Mouse (Mus musculus): ENCODE measurements around the gene Zcchc14. TPM values are rescaled to one million over a fixed set of nuclear protein-coding genes. Genes with fewer than 3 reads are reported as not detected.
"Not testable (repeated sequence)": the region's sequence is repeated elsewhere in the genome, so short reads cannot be mapped to it uniquely, and the experiment has no call there.

The Zcchc14 gene
- polyA plus RNA-seq, 1 experiment from 2014 or later, result 21.2 TPM

DNA sequence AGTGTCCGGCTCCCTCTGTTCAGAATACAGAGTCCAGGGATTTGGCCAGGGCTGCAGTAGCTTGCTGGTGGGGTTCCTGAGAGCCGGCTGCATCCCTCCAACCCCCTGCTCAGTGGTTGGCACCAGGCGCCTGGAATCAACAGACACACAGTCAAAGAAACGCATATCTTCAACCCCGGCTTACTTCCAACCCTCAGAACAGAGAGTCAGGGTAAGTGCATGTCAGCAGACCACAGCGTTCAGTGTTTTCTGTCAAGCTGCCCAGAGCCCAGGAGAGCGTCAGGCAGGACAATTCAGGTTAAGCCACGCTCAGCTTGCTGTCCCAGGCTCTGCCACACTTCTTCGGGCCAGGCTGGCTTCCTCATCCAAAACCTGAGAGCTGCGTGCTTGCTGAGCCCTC is 28.8 kb upstream of the Zcchc14 start:
- Histone ChIP-seq H3K4me2 (replicated peaks) (no peak overlapping the region), H3K27ac (no peak overlapping the region), H3K9me3 (no peaks in the 10 kb centered on the region), H3K27me3 (no peaks in the 10 kb centered on the region), H3K36me3 (no peaks in the 10 kb centered on the region), H3K4me1 (no peaks in the 10 kb centered on the region), H3K4me3 (no peak overlapping the region), H3K9ac (no peak overlapping the region)
- ATAC-seq (ENCODE audit: insufficient number of reproducible peaks, insufficient read depth, low FRiP score, low TSS enrichment), result no peak
- 59% methylated on average over 10 of the region's 10 CpGs for WGBS

DNA sequence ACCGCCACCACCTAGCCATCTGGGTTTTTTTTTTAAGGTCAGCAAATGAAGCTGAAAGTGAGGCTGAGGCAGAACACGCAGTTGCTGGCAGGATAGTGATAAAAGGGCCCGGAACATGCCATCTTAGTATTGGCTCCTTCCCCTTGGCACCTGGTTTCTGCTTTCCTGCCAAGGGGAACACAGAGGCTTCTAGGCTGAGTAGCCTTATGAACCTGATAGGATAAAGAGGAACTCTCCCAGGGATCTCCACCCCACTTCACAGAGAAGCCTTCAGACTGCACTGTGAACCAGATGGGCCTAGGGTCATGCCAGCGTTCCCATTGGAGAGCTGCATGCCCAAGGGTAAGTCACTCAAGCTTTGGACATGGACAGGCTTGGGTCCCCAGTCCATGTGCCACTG is 28.2 kb upstream of the Zcchc14 start:
- WGBS, result 86% methylated on average over 4 of the region's 4 CpGs
- Histone ChIP-seq H3K4me3 (no peak overlapping the region), H3K27me3 (no peaks in the 10 kb centered on the region), H3K27ac (no peak overlapping the region), H3K9me3 (no peaks in the 10 kb centered on the region), H3K4me2 (replicated peaks) (no peak overlapping the region), H3K9ac (no peak overlapping the region), H3K36me3 (no peaks in the 10 kb centered on the region), H3K4me1 (no peaks in the 10 kb centered on the region; the same call in 1 of the 2 replicates)
- no peak for ATAC-seq (ENCODE audit: insufficient number of reproducible peaks, insufficient read depth, low FRiP score, low TSS enrichment)

DNA sequence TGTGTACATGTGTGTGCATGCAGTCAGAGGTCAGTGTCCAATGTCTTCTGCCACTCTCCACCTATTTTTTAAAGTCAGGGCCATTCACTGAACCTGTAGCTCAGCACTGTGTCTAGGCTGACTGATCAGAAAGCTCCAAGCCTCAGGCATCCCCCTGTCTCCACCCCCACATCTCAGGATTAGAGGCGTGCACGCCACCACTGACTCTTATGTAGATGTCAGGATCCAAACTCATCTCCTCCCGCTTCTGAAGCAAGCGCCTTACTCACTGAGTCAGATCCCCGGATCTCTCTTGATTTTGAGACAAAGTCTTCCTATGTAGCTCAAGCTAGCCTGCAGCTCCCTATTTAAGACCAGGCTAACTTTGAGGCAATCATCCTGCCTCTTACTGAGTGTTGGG is 26.0 kb upstream of the Zcchc14 start:
- no peaks in the 10 kb centered on the region for H3K9me3 ChIP-seq
- peaks cover 5% of the 10 kb centered on the region; the same call in 1 of the 2 replicates for H3K4me1 ChIP-seq
- H3K9ac ChIP-seq, result no peak overlapping the region
- H3K4me3 ChIP-seq, result no peak overlapping the region
- no peak overlapping the region for H3K4me2 ChIP-seq (replicated peaks)
- H3K27ac ChIP-seq, result no peak overlapping the region
- WGBS, result 68% methylated on average over 5 of the region's 5 CpGs
- no peaks in the 10 kb centered on the region for H3K27me3 ChIP-seq
- no peaks in the 10 kb centered on the region for H3K36me3 ChIP-seq
- no peak for ATAC-seq (ENCODE audit: insufficient number of reproducible peaks, insufficient read depth, low FRiP score, low TSS enrichment)

DNA sequence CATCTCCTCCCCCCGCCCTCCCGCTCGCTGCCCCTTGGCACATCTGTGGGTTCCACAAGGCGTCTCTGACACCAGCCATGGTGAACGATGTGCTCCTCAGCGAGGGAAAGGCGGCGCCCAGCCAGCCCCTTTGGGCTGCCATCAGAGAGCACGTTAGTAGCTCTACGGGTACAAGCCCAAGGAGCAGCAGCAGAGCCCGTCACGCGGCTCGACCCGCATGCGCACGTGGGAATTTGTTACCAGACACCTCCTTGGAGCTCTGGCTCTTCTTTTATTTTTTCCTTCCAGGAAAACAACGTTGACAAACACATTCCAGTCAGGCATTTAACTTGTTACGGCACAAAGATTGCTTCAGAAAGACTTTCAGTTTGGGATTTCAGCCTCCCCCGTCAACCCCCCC is 23.0 kb upstream of the Zcchc14 start:
- H3K27me3 ChIP-seq, result no peaks in the 10 kb centered on the region
- H3K4me1 ChIP-seq, result peaks cover 5% of the 10 kb centered on the region; the same call in 1 of the 2 replicates
- no peak overlapping the region; the same call in 1 of the 2 replicates for H3K9ac ChIP-seq
- no peak overlapping the region for H3K4me3 ChIP-seq
- no peak overlapping the region for H3K27ac ChIP-seq
- 38% methylated on average over 20 of the region's 20 CpGs for WGBS
- ATAC-seq (ENCODE audit: insufficient number of reproducible peaks, insufficient read depth, low FRiP score, low TSS enrichment), result no peak
- no peaks in the 10 kb centered on the region for H3K36me3 ChIP-seq
- no peaks in the 10 kb centered on the region for H3K9me3 ChIP-seq
- no peak overlapping the region; the same call in 1 of the 2 replicates for H3K4me2 ChIP-seq (replicated peaks)

DNA sequence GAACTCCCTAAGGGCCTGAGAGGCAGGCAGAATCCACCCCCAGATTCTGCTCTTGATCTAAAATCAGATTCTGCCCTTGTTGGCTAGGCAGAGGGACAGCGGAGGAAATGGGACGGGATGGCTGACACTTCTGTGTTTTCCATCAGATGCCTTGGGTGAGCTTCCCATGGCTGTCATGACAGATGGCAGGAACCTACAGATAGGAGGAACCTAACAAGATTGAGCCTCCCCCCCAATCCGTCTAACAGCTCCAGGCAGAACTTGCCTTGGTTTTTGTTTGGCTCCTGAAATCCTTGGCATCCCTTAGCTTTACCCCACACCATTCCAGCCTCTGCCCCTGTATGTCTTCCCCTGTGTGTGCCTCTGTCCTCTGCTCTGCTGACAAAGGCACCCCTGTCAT is 22.5 kb upstream of the Zcchc14 start:
- H3K9me3 ChIP-seq, result no peaks in the 10 kb centered on the region
- no peaks in the 10 kb centered on the region for H3K36me3 ChIP-seq
- H3K27ac ChIP-seq, result no peak overlapping the region
- H3K4me1 ChIP-seq, result peaks cover 5% of the 10 kb centered on the region; the same call in 1 of the 2 replicates
- 79% methylated on average over 3 of the region's 3 CpGs for WGBS
- no peak overlapping the region for H3K4me2 ChIP-seq (replicated peaks)
- no peak overlapping the region for H3K4me3 ChIP-seq
- H3K27me3 ChIP-seq, result no peaks in the 10 kb centered on the region
- ATAC-seq (ENCODE audit: insufficient number of reproducible peaks, insufficient read depth, low FRiP score, low TSS enrichment), result no peak
- H3K9ac ChIP-seq, result no peak overlapping the region

DNA sequence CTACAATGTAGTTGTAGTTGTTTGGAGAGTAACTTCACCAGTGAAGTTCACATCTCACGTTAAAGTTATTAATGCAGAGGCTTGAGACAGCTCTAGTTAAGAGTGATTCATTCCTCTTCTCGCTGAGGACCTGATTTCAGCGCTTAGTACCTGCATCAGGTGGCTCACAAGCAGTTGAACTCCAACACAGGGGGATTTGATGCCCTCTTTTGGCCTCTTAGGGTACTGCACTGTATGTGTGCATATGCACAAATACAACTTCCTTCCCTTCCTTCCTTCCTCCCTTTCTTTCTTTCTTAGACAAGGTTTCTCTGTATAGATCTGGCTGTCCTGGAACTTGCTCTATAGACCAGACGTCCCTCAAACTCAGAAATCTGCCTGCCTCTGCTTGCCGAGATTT is 21.8 kb upstream of the Zcchc14 start:
- Histone ChIP-seq H3K4me3 (no peak overlapping the region), H3K4me2 (replicated peaks) (no peak overlapping the region), H3K4me1 (peaks cover 5% of the 10 kb centered on the region; the same call in 1 of the 2 replicates), H3K27ac (no peak overlapping the region), H3K36me3 (no peaks in the 10 kb centered on the region), H3K9ac (no peak overlapping the region), H3K27me3 (no peaks in the 10 kb centered on the region), H3K9me3 (no peaks in the 10 kb centered on the region)
- 54% methylated on average over 5 of the region's 5 CpGs for WGBS
- no peak for ATAC-seq (ENCODE audit: insufficient number of reproducible peaks, insufficient read depth, low FRiP score, low TSS enrichment)

DNA sequence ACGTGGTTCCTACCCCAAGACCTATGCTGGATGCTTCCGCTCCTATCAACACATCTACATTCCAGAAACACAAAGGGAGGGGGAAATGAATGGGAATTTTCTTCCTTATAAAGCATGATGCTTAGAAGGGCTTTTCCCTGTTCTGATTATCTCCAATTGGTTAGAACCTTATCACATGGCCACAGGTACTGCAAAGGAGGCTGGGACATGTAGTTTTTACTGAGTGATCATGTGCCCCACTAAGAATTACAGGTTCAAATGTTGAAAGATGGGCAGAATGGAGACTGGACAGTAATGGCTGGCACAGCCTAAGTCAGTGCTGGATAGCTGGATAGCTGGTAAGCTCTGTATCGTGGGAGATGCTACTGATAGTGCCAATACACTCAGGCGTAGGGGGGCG is 21.2 kb upstream of the Zcchc14 start:
- Histone ChIP-seq H3K9ac (no peak overlapping the region), H3K4me1 (peaks cover 11% of the 10 kb centered on the region), H3K36me3 (no peaks in the 10 kb centered on the region), H3K9me3 (no peaks in the 10 kb centered on the region), H3K4me3 (no peak overlapping the region), H3K27ac (no peak overlapping the region), H3K27me3 (no peaks in the 10 kb centered on the region), H3K4me2 (replicated peaks) (no peak overlapping the region)
- WGBS, result 76% methylated on average over 5 of the region's 5 CpGs
- no peak for ATAC-seq (ENCODE audit: insufficient number of reproducible peaks, insufficient read depth, low FRiP score, low TSS enrichment)

DNA sequence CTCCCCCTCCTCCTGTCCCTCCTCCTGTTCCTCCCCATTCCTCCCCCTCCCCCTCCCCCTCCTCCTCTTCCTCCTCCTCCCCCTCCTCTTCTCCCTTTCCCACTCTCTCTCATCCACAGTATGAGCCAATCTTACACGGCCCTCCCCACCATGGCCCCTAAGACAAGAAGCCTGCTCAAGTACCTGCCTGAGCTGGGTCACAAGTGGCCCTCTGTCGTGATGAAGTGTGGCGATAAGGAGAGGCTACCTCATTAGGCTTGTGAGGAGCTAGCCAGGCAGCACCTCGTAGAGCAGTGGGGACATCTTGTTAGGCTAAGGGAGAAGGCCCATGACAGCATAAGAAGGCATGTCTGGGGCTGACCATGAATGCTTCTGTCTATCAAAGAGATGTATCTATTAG is 20.5 kb upstream of the Zcchc14 start:
- H3K36me3 ChIP-seq, result no peaks in the 10 kb centered on the region
- no peak overlapping the region for H3K27ac ChIP-seq
- H3K27me3 ChIP-seq, result no peaks in the 10 kb centered on the region
- H3K4me3 ChIP-seq, result no peak overlapping the region
- H3K4me2 ChIP-seq (replicated peaks), result no peak overlapping the region
- H3K9ac ChIP-seq, result no peak overlapping the region
- no peaks in the 10 kb centered on the region for H3K9me3 ChIP-seq
- peaks cover 17% of the 10 kb centered on the region for H3K4me1 ChIP-seq
- no peak for ATAC-seq (ENCODE audit: insufficient number of reproducible peaks, insufficient read depth, low FRiP score, low TSS enrichment)
- 68% methylated on average over 4 of the region's 4 CpGs for WGBS

DNA sequence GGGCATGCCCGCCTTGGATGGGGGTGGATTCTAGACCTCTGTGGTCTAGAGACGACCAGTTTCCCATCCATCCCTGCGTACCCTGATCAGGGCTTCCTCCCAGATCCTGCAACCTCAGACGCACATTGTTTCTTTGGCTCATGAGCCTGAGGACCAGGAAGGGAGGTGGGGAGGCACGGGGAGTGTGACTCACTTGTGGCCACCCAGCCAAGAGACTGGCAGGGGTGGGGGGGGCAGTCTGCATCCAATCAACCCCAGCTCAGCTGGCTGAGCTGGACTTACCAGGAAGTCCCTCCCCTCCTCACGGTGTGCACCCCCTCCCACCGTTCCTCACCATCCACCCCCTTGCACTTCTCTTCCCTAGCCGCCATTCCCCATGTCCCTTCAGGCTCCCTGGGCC is 16.5 kb upstream of the Zcchc14 start:
- ATAC-seq (ENCODE audit: insufficient number of reproducible peaks, insufficient read depth, low FRiP score, low TSS enrichment), result 0 out of 2 replicates have a peak, but pooled peaks have one; percentile 44
- Histone ChIP-seq H3K4me1 (peaks cover 29% of the 10 kb centered on the region), H3K27ac (peak overlapping the region; percentile 42; the same call in 1 of the 2 replicates), H3K4me3 (no peak overlapping the region), H3K9ac (no peak overlapping the region), H3K4me2 (replicated peaks) (peak overlapping the region; percentile 17; the same call in 1 of the 2 replicates), H3K9me3 (no peaks in the 10 kb centered on the region), H3K36me3 (no peaks in the 10 kb centered on the region), H3K27me3 (no peaks in the 10 kb centered on the region)
- WGBS, result 10% methylated on average over 8 of the region's 8 CpGs

DNA sequence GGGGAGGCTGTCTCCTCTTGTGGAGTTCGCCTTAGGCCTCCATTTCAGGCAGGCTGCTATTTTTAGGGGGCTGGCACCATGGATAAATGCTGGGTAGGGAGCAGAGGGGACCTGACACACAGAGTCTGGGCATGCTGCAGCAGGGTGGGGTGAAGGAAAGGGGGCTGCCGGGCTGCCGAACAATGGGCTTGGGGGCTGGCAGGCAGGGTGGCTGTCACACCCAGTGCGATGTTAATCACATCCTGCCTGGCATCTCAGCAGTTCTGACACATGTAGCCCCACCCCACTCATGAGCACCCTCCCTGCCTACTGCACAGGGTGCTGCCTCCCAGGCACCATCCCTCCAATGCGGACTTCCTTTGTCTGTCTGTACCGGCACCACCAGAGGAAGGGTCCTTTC is 15.9 kb upstream of the Zcchc14 start:
- 38% methylated on average over 6 of the region's 6 CpGs for WGBS
- peak overlapping the region; percentile 42 for H3K27ac ChIP-seq

DNA sequence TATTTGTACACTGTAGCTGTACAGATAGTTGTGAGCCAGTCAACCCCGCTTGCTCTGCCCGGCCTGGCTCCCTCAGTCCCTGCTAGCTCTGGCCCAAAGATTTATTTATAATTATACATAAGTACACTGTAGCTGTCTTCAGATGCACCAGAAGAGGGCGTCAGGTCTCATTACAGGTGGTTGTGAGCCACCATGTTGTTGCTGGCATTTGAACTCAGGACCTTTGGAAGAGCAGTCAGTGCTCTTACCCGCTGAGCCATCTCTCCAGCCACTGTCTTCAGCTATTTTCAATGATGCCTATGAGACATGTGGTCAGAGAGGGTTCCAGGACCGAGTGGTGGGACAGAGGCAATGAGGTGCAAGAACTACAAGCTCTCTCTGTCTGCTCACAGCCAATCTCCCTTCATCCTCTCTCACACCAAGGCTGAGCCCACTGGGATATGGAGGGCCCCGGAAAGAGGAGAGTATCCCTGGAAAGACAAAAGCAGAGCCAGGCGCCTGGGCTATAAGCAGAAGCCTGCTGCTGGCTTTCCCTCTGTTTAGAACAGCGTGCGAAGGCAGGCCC is 15.3 kb upstream of the Zcchc14 start:
- H3K4me2 ChIP-seq (replicated peaks); H3K9me3 ChIP-seq; H3K27me3 ChIP-seq; H3K36me3 ChIP-seq; ATAC-seq (ENCODE audit: insufficient number of reproducible peaks, insufficient read depth, low FRiP score, low TSS enrichment); H3K4me3 ChIP-seq; H3K9ac ChIP-seq: not testable (repeated sequence)
- Histone ChIP-seq H3K4me1 (peaks cover 29% of the 10 kb centered on the region), H3K27ac (peak overlapping the region; percentile 42)
- WGBS, result 71% methylated on average over 9 of the region's 9 CpGs

More for the DNA sequence above, 15.9 kb upstream of the Zcchc14 start:
- ATAC-seq (ENCODE audit: insufficient number of reproducible peaks, insufficient read depth, low FRiP score, low TSS enrichment), result no peak; the same call in 1 of the 2 replicates
- H3K9me3 ChIP-seq, result no peaks in the 10 kb centered on the region
- H3K4me2 ChIP-seq (replicated peaks), result no peak overlapping the region
- no peaks in the 10 kb centered on the region for H3K36me3 ChIP-seq
- no peak overlapping the region for H3K9ac ChIP-seq
- no peak overlapping the region for H3K4me3 ChIP-seq
- peaks cover 29% of the 10 kb centered on the region for H3K4me1 ChIP-seq
- H3K27me3 ChIP-seq, result no peaks in the 10 kb centered on the region

DNA sequence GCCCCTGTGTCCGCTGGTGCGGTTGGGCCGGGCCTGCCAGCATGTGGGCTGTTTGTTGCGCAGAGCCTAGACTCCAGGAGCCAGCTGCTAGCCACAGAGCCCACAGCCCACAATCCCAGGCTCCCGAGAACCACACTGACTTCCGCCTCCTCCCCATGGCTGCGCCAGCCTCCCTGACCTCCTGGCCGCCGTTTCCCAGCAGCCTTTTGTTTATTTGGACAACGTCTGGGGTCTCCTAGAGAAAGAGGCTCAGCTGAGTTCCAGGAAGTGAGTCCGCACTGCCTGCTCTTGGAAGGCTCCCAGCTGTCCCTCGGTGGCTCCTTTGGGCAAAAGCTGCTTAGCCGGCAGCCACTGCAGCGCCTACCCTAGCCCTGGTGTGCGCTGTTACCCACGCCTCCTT is 12.6 kb upstream of the Zcchc14 start:
- Histone ChIP-seq H3K9me3 (no peaks in the 10 kb centered on the region), H3K27me3 (no peaks in the 10 kb centered on the region), H3K4me3 (peak overlapping the region; percentile 1; the same call in 1 of the 2 replicates), H3K9ac (0 out of 2 replicates have a peak overlapping the region, but pooled peaks have one; percentile 15), H3K36me3 (no peaks in the 10 kb centered on the region), H3K4me1 (peaks cover 29% of the 10 kb centered on the region), H3K4me2 (replicated peaks) (peak overlapping the region; percentile 37), H3K27ac (peak overlapping the region; percentile 82)
- 0 out of 2 replicates have a peak, but pooled peaks have one; percentile 12 for ATAC-seq (ENCODE audit: insufficient number of reproducible peaks, insufficient read depth, low FRiP score, low TSS enrichment)
- WGBS, result 3% methylated on average over 16 of the region's 16 CpGs
